In genomic region chr2:127136979-127137378, GRCm38 (mm10) we compare ENCODE assay signal across 8 mouse cellular contexts. TPM values are rescaled to one million over a fixed set of nuclear protein-coding genes. Genes with fewer than 3 reads are reported as not detected.
DNase-seq lines count a peak whose midpoint lies in the region; ATAC-seq and TF ChIP-seq lines count a peak whose summit lies in the region.

No protein-coding gene starts in this region.

- no peaks in the 10 kb centered on the region for H3K27me3 ChIP-seq in G1E (ENCODE audit: insufficient read depth, low read length)
- no peaks in the 10 kb centered on the region for H3K27me3 ChIP-seq in forebrain, embryonic 11.5 days (ENCODE audit: control insufficient read depth, insufficient read depth, low read length)
- no peaks in the 10 kb centered on the region for H3K27me3 ChIP-seq in hindbrain, embryonic 13.5 days
- no peaks in the 10 kb centered on the region for H3K27me3 ChIP-seq in liver, adult 2 months (ENCODE audit: control insufficient read depth, insufficient read depth, low read length)
- H3K27me3 ChIP-seq in neural tube, embryonic 12.5 days (replicated peaks), result no peaks in the 10 kb centered on the region

- 22% methylated on average over 5 of the region's 5 CpGs for WGBS in forebrain, embryonic 11.5 days
- 14% methylated on average over 5 of the region's 5 CpGs for WGBS in hindbrain, embryonic 13.5 days
- WGBS in liver, adult 2 months, result 19% methylated on average over 5 of the region's 5 CpGs
- 13% methylated on average over 5 of the region's 5 CpGs for WGBS in neural tube, embryonic 12.5 days

- peak; percentile 64 to 65 for DNase-seq in cerebellum, postnatal 10 days
- DNase-seq in cerebellum, adult 8-10 months, result no peak
- no peak for DNase-seq in G1E (ENCODE audit: low spot score)
- DNase-seq in forebrain, embryonic 11.5 days (ENCODE audit: low spot score), result peak; percentile 85
- peak; percentile 33 for DNase-seq in liver, adult 2 months (ENCODE audit: extremely low read depth, low read depth, low spot score)
- DNase-seq in right cerebral cortex, postnatal 36 days (ENCODE audit: low spot score in 2 of 2), result no peak

- TF ChIP-seq POLR2A in liver, adult 2 months (IDR thresholded peaks at IDR 0.05; ENCODE audit: extremely low read depth, insufficient read depth, low read length), result no peak

- H3K36me3 ChIP-seq in G1E (replicated peaks), result peaks cover 45% of the 10 kb centered on the region
- H3K36me3 ChIP-seq in forebrain, embryonic 11.5 days (ENCODE audit: control insufficient read depth, insufficient read depth, low read length), result no peaks in the 10 kb centered on the region; the same call in 1 of the 2 replicates
- H3K36me3 ChIP-seq in hindbrain, embryonic 13.5 days, result no peaks in the 10 kb centered on the region; the same call in 1 of the 2 replicates
- no peaks in the 10 kb centered on the region for H3K36me3 ChIP-seq in liver, adult 2 months (ENCODE audit: control insufficient read depth, insufficient read depth, low read length)
- peaks cover 11% of the 10 kb centered on the region; the same call in 1 of the 2 replicates for H3K36me3 ChIP-seq in neural tube, embryonic 12.5 days

- peak overlapping the region; percentile 5; the same call in 1 of the 2 replicates for H3K4me3 ChIP-seq in G1E (ENCODE audit: low read depth, low read length)
- no peak overlapping the region for H3K4me3 ChIP-seq in forebrain, embryonic 11.5 days (ENCODE audit: low read depth, low read length)
- H3K4me3 ChIP-seq in hindbrain, embryonic 13.5 days, result no peak overlapping the region
- no peak overlapping the region for H3K4me3 ChIP-seq in liver, adult 2 months (ENCODE audit: insufficient read depth, low read depth, low read length)
- H3K4me3 ChIP-seq in neural tube, embryonic 12.5 days, result no peak overlapping the region

- no peak for TF ChIP-seq CTCF in G1E (IDR thresholded peaks at IDR 0.05; ENCODE audit: low read depth, low read length)
- TF ChIP-seq CTCF in liver, adult 2 months (IDR thresholded peaks at IDR 0.05; ENCODE audit: low read depth, low read length), result no peak

- H3K9ac ChIP-seq in forebrain, embryonic 11.5 days (ENCODE audit: low read length), result peak overlapping the region; percentile 35
- H3K9ac ChIP-seq in hindbrain, embryonic 13.5 days, result no peak overlapping the region
- no peak overlapping the region for H3K9ac ChIP-seq in liver, adult 2 months (ENCODE audit: low read depth, low read length)
- no peak overlapping the region for H3K9ac ChIP-seq in neural tube, embryonic 12.5 days

- peak overlapping the region; percentile 75; the same call in 1 of the 2 replicates for H3K27ac ChIP-seq in forebrain, embryonic 11.5 days (ENCODE audit: low read depth, low read length)
- H3K27ac ChIP-seq in hindbrain, embryonic 13.5 days, result peak overlapping the region; percentile 66
- no peak overlapping the region for H3K27ac ChIP-seq in liver, adult 2 months (replicated peaks; ENCODE audit: insufficient read depth, low read depth, low read length)
- no peak overlapping the region for H3K27ac ChIP-seq in neural tube, embryonic 12.5 days

- peaks cover 78% of the 10 kb centered on the region for H3K4me1 ChIP-seq in G1E (ENCODE audit: insufficient read depth, low read depth, low read length)
- H3K4me1 ChIP-seq in forebrain, embryonic 11.5 days (replicated peaks; ENCODE audit: control insufficient read depth, insufficient read depth, low read length), result peaks cover 11% of the 10 kb centered on the region
- H3K4me1 ChIP-seq in hindbrain, embryonic 13.5 days (replicated peaks), result peaks cover 40% of the 10 kb centered on the region
- H3K4me1 ChIP-seq in liver, adult 2 months (ENCODE audit: control insufficient read depth, insufficient read depth, low read length), result peaks cover 6% of the 10 kb centered on the region
- peaks cover 36% of the 10 kb centered on the region for H3K4me1 ChIP-seq in neural tube, embryonic 12.5 days

- ATAC-seq in G1E (ENCODE audit: extremely low read depth, insufficient number of reproducible peaks, low FRiP score, poor library complexity, severe bottlenecking), result peak; percentile 54
- ATAC-seq in forebrain, embryonic 11.5 days (replicated peaks; ENCODE audit: low FRiP score), result peak; percentile 70
- peak; percentile 41; the same call in 1 of the 2 replicates for ATAC-seq in hindbrain, embryonic 13.5 days (ENCODE audit: low FRiP score)
- ATAC-seq in neural tube, embryonic 12.5 days (ENCODE audit: low FRiP score, low read depth), result peak; percentile 73

- peaks cover 3% of the 10 kb centered on the region for H3K9me3 ChIP-seq in G1E (replicated peaks)
- no peaks in the 10 kb centered on the region for H3K9me3 ChIP-seq in forebrain, embryonic 11.5 days (ENCODE audit: control insufficient read depth, low read length)
- no peaks in the 10 kb centered on the region for H3K9me3 ChIP-seq in hindbrain, embryonic 13.5 days
- H3K9me3 ChIP-seq in neural tube, embryonic 12.5 days, result no peaks in the 10 kb centered on the region

- no peaks in the 10 kb centered on the region for H3K79me2 ChIP-seq in liver, adult 2 months (ENCODE audit: control insufficient read depth, insufficient read depth, low read length)

- no peak overlapping the region for H3K4me2 ChIP-seq in forebrain, embryonic 11.5 days (ENCODE audit: low read depth, low read length, severe bottlenecking)
- H3K4me2 ChIP-seq in hindbrain, embryonic 13.5 days, result no peak overlapping the region
- peak overlapping the region; percentile 19; the same call in 1 of the 2 replicates for H3K4me2 ChIP-seq in neural tube, embryonic 12.5 days (replicated peaks)

RNA-seq across cellular contexts. Expression of gene Ncaph, which starts 3.2 kb away (rescaled TPM):
- total RNA-seq in G1E (2014; fragmentation: Nextera tagmentation), result 114 and 122 TPM in 2 replicates
- total RNA-seq in G1E (2017), result 96.4 and 103 TPM in 2 replicates
- polyA plus RNA-seq in G1E (2012), result 12.6 and 19.4 TPM in 2 replicates
- polyA plus RNA-seq in forebrain, embryonic 11.5 days (2014; fragmentation: Nextera tagmentation; extraction: Ambion mirVana), result 130 and 132 TPM in 2 replicates
- polyA plus RNA-seq in hindbrain, embryonic 13.5 days (2015; fragmentation: Nextera tagmentation; extraction: Ambion mirVana), result 20.2 and 21.1 TPM in 2 replicates
- total RNA-seq in liver, adult 2 months (2014; rRNA removed), result 0.65 and 2.3 TPM in 2 replicates
- polyA plus RNA-seq in liver, adult 2 months (2012; rRNA removed), result 0.14 and 0.24 TPM in 2 replicates
- polyA plus RNA-seq in neural tube, embryonic 12.5 days (2016; fragmentation: Nextera tagmentation; extraction: Ambion mirVana), result 58.5 and 59.6 TPM in 2 replicates

RNA-seq across cellular contexts. Expression of gene Itpripl1, which starts 6.3 kb away (rescaled TPM):
- total RNA-seq in G1E (2014; fragmentation: Nextera tagmentation), result 25.5 and 27.1 TPM in 2 replicates
- total RNA-seq in G1E (2017), result 38.7 and 44.4 TPM in 2 replicates
- 7.0 and 10.8 TPM in 2 replicates for polyA plus RNA-seq in G1E (2012)
- polyA plus RNA-seq in forebrain, embryonic 11.5 days (2014; fragmentation: Nextera tagmentation; extraction: Ambion mirVana), result 22.5 and 23.5 TPM in 2 replicates
- polyA plus RNA-seq in hindbrain, embryonic 13.5 days (2015; fragmentation: Nextera tagmentation; extraction: Ambion mirVana), result 11.4 and 13.1 TPM in 2 replicates
- total RNA-seq in liver, adult 2 months (2014; rRNA removed), result 4.8 and 5.3 TPM in 2 replicates
- polyA plus RNA-seq in liver, adult 2 months (2012; rRNA removed), result 4.7 and 6.1 TPM in 2 replicates
- polyA plus RNA-seq in neural tube, embryonic 12.5 days (2016; fragmentation: Nextera tagmentation; extraction: Ambion mirVana), result 14.5 and 15.3 TPM in 2 replicates

Comparison
In these comparisons a context has a peak if more than half of its experiments do, and no peak if none do; other contexts are left out.
1. DNase-seq: peak in cerebellum, postnatal 10 days (2 of 2), forebrain, embryonic 11.5 days (single experiment) and liver, adult 2 months (single experiment); none in cerebellum, adult 8-10 months (single experiment), G1E (single experiment) and right cerebral cortex, postnatal 36 days (0 of 2).
2. H3K27ac ChIP-seq: peak in forebrain, embryonic 11.5 days (single experiment) and hindbrain, embryonic 13.5 days (single experiment); none in liver, adult 2 months (single experiment) and neural tube, embryonic 12.5 days (single experiment).
3. RNA of gene Ncaph, which starts 3.2 kb away (polyA plus RNA-seq): 130 to 132 TPM in forebrain, embryonic 11.5 days, 58.5 to 59.6 TPM in neural tube, embryonic 12.5 days, 20.2 to 21.1 TPM in hindbrain, embryonic 13.5 days and 12.6 to 19.4 TPM in G1E; 0.14 to 0.24 TPM in liver, adult 2 months; every median in the first group is over 10 times any median in the second.
4. Peak in every context shown above with its lines, with median percentiles within 50 percentile points of each other: ATAC-seq.